ENCODE assay signal across 10 mouse cellular contexts in the genomic region with DNA sequence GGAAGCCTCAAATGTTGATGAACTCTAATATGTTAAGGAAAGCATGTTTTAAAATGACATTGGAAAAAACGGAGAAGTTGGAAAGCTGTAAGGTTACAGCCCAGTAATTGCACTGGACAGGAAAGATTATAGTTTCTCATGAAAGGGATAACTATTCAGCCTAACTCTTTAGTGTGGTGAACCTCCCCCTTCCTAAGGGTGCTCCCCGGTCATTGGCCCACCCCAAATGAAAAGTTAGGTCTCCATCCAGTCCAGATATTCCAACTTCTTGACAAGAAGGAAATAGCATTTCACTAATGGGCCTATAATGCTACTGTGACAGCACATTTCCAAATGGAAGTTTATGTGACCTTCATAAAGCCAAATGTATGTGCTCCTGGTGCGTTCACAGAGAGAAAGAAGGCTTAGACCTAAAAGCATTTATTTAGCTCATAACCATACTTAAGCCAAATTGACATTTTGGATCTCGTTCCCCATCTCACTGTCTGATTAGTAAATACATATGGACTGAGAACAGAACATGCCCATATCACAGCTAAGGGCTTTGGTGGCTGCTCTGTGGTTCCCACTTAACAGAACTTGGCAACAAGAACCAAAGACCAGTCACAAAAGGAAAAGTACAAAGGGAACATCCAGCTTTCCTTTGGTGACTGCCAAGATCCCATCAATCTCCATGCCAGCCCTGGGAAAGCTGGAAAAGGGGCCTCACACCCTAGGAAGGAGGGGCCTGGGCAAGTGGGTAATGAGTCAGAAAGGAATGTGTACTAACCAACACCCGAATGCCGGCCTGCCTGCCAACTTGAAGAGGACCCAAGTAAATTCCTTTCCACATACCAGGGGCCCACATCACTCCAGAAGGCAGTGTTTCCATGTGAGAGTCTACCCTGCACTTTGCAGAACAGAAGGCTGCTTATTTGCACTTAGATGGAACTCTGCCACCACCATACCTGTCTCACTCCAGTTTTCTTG.
DNase-seq lines count a peak whose midpoint lies in the region; ATAC-seq and TF ChIP-seq lines count a peak whose summit lies in the region.
"Had no signal": no experiment of that assay in that cellular context is flagged by ENCODE, and none has a peak within 500 bp of the region (broad histone marks: within the 10 kb centered on the region; RNA-seq: fewer than 3 reads in every experiment).

No protein-coding gene starts in this region.

- H3K79me2 ChIP-seq in heart, adult 2 months (replicated peaks; ENCODE audit: control insufficient read depth, insufficient read depth, low read length) = no peaks in the 10 kb centered on the region

- ATAC-seq in heart, embryonic 11.5 days (replicated peaks; ENCODE audit: insufficient number of reproducible peaks, low FRiP score, low TSS enrichment) = no peak
- ATAC-seq in kidney, embryonic 15.5 days (replicated peaks; ENCODE audit: low FRiP score) = peak; percentile 94
- peak; percentile 96 for ATAC-seq in lung, embryonic 16.5 days (ENCODE audit: low read depth)

- H3K4me3 ChIP-seq in heart, embryonic 11.5 days (ENCODE audit: low read depth, low read length) = no peak overlapping the region
- no peak overlapping the region for H3K4me3 ChIP-seq in heart, adult 2 months
- no peak overlapping the region for H3K4me3 ChIP-seq in kidney, embryonic 15.5 days (replicated peaks)
- H3K4me3 ChIP-seq in lung, embryonic 16.5 days (ENCODE audit: low read length) = no peak overlapping the region
- H3K4me3 ChIP-seq: limb, embryonic 12.5 days had no signal

- peak; percentile 86 for DNase-seq in heart, adult 11 months
- peak; percentile 25 for DNase-seq in adrenal gland, postnatal 25 days
- DNase-seq in heart, adult 2 months = peak; percentile 16 to 32
- peak; percentile 1 for DNase-seq in yolk sac, embryonic 10.5 days (ENCODE audit: low spot score)
- DNase-seq in thymus, postnatal 14 days = no peak

- no peak for TF ChIP-seq POLR2A in heart, adult 2 months (IDR thresholded peaks at IDR 0.05; ENCODE audit: insufficient read depth, low read depth, low read length)

- no peak overlapping the region for H3K27ac ChIP-seq in heart, embryonic 11.5 days (ENCODE audit: low read depth, low read length)
- H3K27ac ChIP-seq in heart, adult 2 months = no peak overlapping the region
- H3K27ac ChIP-seq in kidney, embryonic 15.5 days = 0 out of 2 replicates have a peak overlapping the region, but pooled peaks have one; percentile 24
- peak overlapping the region; percentile 68 for H3K27ac ChIP-seq in lung, embryonic 16.5 days (ENCODE audit: low read length)
- H3K27ac ChIP-seq: limb, embryonic 12.5 days had no signal

- no peaks in the 10 kb centered on the region for H3K27me3 ChIP-seq in heart, embryonic 11.5 days (ENCODE audit: control insufficient read depth, insufficient read depth, low read length)
- H3K27me3 ChIP-seq in heart, adult 2 months (ENCODE audit: control insufficient read depth, insufficient read depth, low read length) = no peaks in the 10 kb centered on the region
- H3K27me3 ChIP-seq in kidney, embryonic 15.5 days = no peaks in the 10 kb centered on the region
- H3K27me3 ChIP-seq in lung, embryonic 16.5 days (ENCODE audit: control insufficient read depth, insufficient read depth, low read depth, low read length) = no peaks in the 10 kb centered on the region
- H3K27me3 ChIP-seq: CH12.LX; limb, embryonic 12.5 days had no signal

- TF ChIP-seq EP300 in heart, adult 2 months (IDR thresholded peaks at IDR 0.05; ENCODE audit: insufficient read depth, low read depth, low read length) = no peak

- 66% methylated on average over 6 of the region's 6 CpGs for WGBS in heart, embryonic 11.5 days (ENCODE audit: insufficient replicate concordance)
- WGBS in heart, adult 2 months = 52% methylated on average over 6 of the region's 6 CpGs
- 59% methylated on average over 6 of the region's 6 CpGs for WGBS in kidney, embryonic 15.5 days
- 46% methylated on average over 6 of the region's 6 CpGs for WGBS in lung, embryonic 16.5 days

- H3K4me1 ChIP-seq in heart, embryonic 11.5 days (ENCODE audit: control insufficient read depth, insufficient read depth, low read length) = no peaks in the 10 kb centered on the region
- no peaks in the 10 kb centered on the region for H3K4me1 ChIP-seq in heart, adult 2 months (ENCODE audit: control insufficient read depth, insufficient read depth, low read length)
- no peaks in the 10 kb centered on the region for H3K4me1 ChIP-seq in kidney, embryonic 15.5 days
- H3K4me1 ChIP-seq in lung, embryonic 16.5 days (replicated peaks; ENCODE audit: control insufficient read depth, insufficient read depth, low read length) = peaks cover 3% of the 10 kb centered on the region; the same call in 1 of the 2 replicates
- H3K4me1 ChIP-seq: limb, embryonic 12.5 days had no signal

- H3K36me3 ChIP-seq in heart, embryonic 11.5 days (ENCODE audit: control insufficient read depth, insufficient read depth, low read length) = no peaks in the 10 kb centered on the region
- H3K36me3 ChIP-seq in heart, adult 2 months (ENCODE audit: control insufficient read depth, insufficient read depth, low read length) = no peaks in the 10 kb centered on the region
- no peaks in the 10 kb centered on the region for H3K36me3 ChIP-seq in kidney, embryonic 15.5 days
- H3K36me3 ChIP-seq in lung, embryonic 16.5 days (ENCODE audit: control insufficient read depth, insufficient read depth, low read length) = no peaks in the 10 kb centered on the region
- H3K36me3 ChIP-seq: limb, embryonic 12.5 days had no signal

- no peak overlapping the region for H3K9ac ChIP-seq in heart, embryonic 11.5 days (ENCODE audit: low read depth, low read length)
- H3K9ac ChIP-seq in heart, adult 2 months (ENCODE audit: low read depth, low read length) = no peak overlapping the region
- no peak overlapping the region for H3K9ac ChIP-seq in kidney, embryonic 15.5 days
- no peak overlapping the region for H3K9ac ChIP-seq in lung, embryonic 16.5 days (ENCODE audit: low read length)
- H3K9ac ChIP-seq: limb, embryonic 12.5 days had no signal

- no peak for TF ChIP-seq CTCF in heart, adult 2 months (IDR thresholded peaks at IDR 0.05)

- H3K9me3 ChIP-seq in heart, embryonic 11.5 days (replicated peaks; ENCODE audit: control insufficient read depth, low read length) = no peaks in the 10 kb centered on the region
- H3K9me3 ChIP-seq in kidney, embryonic 15.5 days (replicated peaks) = no peaks in the 10 kb centered on the region
- H3K9me3 ChIP-seq in lung, embryonic 16.5 days (ENCODE audit: control insufficient read depth, low read length) = no peaks in the 10 kb centered on the region
- H3K9me3 ChIP-seq: limb, embryonic 12.5 days had no signal

- H3K4me2 ChIP-seq in heart, embryonic 11.5 days = no peak overlapping the region
- no peak overlapping the region for H3K4me2 ChIP-seq in kidney, embryonic 15.5 days
- H3K4me2 ChIP-seq in lung, embryonic 16.5 days (ENCODE audit: low read depth, low read length) = no peak overlapping the region
- H3K4me2 ChIP-seq: limb, embryonic 12.5 days had no signal

- intact Hi-C loops in heart, adult 2 months (cut with DNase I) = no loop called here

Comparison
In these comparisons a context has a peak if more than half of its experiments do, and no peak if none do; other contexts are left out.
1. H3K27ac ChIP-seq: peak in kidney, embryonic 15.5 days (single experiment) and lung, embryonic 16.5 days (single experiment); none in heart, embryonic 11.5 days (single experiment) and heart, adult 2 months (single experiment).